Mouse (Mus musculus) CH12F3 (cell line): ENCODE measurements around the gene Tnfsf15.

ENCODE experiments used
- in situ Hi-C: fragments of 300-500 bp; cut with MboI; formaldehyde crosslinking; loops from 2 replicates; pipeline ENCODE4 v1.14.3; 2020; ENCODE audit warnings: low sequenced_read_pairs

The Tnfsf15 gene

DNA sequence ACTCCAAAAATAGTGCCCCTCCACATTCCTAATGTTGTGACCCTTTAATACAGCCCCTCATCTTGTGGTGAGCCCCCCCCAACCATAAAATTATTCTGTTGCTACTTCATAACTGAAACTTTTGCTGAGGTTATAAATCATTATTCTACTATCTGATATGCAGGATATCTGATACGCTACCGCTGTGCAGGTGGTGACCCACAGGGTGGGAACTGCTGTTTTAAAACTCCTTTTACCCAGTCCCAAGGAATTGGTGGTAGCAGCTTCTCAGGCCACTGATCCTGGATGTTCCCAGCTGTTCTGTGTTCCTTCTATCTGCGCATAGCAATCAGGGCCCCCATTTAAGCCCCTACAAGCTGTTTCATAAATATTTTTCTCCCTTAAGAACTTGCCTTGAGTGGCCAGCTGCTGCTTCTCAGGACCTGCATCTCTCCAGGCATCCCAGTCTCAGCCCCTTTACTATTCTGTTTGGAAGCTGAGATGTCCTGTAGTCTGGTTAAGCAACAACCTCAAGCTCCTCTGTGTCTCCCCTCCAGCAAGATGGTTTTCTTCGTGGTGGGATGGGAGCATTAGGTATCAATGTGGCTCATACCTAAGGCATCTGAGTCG is 2.0 kb downstream of the Tnfsf15 start:
- in situ Hi-C loops = no loop called here

DNA sequence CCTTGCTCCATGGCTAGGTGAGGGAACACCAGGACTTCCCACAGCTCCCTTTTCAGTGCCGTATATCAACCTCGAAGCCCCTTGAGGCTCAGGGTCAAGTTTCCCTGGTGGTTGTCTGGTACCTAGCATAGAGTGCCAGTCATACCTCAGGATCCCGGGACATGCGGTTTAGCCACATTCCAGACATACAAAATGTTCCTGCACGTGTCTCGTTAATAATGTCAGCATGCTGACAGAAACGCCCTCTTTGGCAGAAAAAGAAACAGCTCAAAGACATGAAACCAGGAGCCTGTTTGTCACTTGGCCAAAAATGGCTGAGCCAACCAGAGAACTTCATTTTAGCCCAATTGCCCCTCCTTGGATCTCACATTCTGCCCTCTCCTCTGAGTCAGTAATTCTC is 2.8 kb downstream of the Tnfsf15 start:
- in situ Hi-C loops = no loop called here

DNA sequence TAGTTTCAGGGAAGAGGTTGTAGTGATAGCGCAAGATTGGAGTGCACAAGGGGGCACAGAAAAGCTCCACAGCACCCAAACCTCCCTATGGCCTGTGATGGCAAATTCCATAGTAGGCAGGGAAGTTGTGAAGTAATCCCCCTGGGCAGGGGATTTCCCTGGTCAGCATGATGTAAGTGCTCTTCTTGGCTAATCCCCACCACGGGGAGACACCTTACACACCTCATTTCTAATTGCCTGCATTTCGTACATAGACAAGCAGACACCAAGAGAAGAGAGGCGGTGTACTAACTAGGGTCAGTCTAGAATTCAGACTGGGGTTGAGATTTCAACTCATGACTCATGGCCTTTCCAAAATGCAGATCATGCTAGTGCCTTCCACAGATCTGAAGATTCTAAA is 4.2 kb downstream of the Tnfsf15 start:
- in situ Hi-C loops = no loop called here

DNA sequence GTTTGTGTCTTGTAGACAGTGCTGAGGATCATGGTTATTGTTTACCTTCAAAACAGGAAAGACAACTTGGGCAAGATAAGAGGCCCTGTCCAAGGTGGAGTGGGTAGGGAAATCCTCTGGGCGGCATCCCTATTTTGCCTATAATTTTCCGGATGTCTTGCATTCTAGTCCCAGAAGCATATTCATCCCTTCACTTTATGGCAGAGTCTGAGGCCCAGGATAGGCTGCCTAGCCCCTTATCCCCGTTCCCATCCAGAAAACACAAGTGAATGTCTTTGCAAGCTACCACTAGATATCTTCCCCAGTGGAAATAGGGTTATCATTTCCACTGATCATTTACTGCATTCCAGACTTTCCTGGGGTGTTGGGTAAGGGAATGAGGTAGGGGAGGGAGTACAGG is 4.9 kb downstream of the Tnfsf15 start:
- in situ Hi-C loops = no loop called here

DNA sequence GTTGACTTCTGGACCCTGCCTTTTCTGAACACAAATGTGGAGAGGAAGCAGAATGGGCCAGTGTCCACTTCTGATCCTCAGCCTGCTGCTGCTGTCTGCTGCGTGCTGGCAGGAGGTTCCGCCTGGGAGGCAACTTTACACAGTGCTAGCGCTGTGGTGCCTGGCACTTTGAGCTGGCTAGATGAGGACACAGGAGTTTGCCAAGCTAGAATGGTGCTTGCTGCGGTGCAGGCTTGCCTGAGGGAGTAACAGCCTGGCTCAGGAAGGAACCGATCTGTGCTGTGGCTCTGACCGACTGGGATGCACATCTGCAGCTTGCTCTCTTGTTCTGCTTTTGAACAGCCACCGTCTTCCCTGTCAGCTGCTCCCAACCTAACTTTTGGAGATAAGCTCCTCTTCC is 5.4 kb downstream of the Tnfsf15 start:
- in situ Hi-C loops = no loop called here

DNA sequence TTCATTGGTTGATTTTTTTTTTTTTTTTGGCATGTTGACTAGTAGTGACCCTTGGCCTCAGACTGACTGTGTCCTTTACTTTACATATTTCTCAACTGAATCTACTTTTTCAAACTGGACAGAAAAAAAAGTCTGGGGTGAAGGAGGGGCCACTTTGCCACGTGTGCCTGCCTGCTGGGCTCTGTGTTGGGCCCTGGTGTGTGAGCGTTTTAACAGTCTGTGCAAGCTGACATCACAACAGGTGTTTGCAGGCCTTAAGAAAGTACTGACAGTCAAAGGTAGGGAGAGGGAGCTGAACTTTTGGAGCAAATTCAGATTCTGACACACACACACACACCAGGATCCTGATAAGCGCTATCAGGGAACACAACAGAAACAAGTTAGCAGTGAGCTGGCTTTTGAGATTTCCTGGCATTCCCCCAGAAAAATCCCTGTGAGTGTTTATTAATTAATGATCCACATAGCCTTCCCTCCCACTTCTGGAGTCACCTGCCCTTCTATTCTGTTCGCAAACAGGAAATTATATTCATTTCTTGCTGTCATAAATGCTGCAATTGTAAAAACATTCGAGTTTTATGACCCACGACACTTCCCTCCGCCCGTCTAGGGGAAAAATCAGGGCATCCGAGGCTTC is 6.4 kb downstream of the Tnfsf15 start:
- in situ Hi-C loops = no loop called here

DNA sequence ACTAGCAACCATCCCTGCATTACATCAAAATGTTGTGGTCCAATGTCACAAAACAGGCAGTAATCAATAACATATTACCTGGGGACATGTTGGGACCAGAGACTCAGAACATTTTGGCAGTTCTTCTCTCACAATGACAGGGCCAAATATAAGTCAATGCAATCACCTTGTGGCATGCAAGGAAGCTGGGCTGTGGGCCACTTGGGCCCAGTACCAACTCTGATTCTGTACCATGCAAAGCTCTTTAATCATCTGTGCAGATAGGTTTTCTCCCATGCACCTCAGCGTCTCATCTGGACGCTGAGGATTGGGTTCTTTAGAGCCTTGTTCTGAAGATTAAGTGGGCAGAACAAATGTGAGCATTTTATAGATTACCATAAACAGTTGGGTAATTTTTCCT is 13.6 kb downstream of the Tnfsf15 start:
- in situ Hi-C loops = no loop called here

DNA sequence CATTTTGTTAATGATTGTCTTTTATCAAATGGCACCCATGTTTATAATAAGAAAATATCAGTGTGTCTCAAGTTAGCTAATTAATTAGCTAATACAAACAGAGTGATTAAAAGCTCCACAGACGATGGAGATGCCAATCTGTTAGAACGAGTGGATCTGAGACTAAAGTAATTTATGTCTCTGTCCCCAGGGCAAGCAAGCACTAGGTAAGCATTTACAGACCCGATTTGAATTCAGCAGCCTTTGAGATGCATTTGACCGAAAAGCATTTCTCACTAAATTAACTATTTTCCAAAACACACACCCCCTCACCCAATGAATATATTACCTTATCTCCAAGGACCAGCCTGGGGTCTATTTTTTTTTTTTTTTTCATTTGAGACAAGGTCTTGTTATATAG is 18.2 kb downstream of the Tnfsf15 start:
- in situ Hi-C loops = no loop called here

DNA sequence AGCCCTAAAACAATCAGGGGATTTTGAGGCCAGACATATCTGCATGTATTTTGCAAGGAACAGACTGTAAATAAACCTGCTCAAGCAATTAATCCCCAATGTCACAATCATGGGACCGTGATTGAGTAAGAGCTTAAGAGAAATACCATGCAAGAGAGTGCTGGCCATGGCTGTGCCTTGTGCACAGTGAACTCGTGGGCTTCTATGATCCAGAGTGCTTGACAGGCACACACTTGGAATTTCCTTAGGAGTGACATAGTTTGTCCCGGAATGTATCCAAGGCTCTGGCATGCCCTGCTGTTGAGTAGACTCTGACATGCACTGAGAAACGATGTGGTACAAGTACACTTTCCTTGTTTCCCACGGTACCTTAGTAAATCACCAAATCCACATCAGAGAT is 18.9 kb downstream of the Tnfsf15 start:
- in situ Hi-C loops = no loop called here

DNA sequence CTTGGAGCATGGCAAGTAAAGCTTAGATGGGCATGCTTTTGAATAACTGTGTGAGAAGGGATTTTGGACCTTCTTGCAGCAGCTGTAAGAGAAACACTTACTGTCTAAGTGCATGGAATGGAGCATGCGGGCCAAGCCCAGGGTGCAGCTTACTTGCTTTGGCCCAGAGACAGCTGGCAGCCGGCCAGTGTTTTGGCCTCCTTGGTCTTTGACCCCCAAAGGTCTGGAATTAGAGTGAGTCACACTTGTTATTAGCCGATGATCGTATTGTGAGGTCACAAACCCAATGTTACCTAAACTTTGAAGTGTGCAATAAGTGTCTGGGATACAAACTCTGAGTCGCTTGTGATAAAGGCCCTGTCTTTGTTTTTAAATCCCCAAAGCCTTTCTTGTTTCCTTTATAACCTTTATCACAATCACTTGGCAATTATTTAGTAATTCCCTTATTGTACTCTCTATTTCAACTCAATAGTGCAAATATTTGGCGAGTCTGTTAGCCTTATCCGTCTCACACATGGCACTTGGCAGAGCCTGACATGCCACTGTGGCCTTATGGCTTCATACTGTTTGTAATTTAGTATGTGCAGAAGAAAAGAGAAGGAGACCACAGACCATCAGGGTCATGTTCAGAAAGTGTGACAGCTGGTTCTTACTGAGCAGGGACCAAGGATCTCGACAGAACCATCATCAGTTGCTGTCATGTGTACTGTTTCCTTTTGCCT is 26.8 kb downstream of the Tnfsf15 start:
- in situ Hi-C loops = no loop called here

DNA sequence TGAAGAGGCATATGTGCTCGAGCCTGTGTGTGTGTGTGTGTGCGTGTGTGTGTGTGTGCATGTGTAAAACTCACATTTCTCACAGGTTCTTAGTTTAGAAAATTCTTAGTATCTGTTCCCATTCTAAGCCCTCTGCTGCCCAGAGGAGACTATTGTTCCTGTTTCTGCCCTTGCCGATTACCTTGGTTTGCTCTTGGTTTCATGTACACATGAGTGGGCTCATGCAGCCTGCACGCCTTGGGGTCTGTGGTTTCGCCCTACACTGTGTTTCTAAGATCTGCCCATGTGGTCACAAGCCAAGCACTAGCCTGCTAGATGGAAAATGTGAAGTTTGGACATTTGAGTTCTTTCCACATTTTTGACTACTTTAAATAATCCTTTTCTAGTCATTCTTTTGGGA is 33.0 kb downstream of the Tnfsf15 start:
- in situ Hi-C loops = no loop called here

DNA sequence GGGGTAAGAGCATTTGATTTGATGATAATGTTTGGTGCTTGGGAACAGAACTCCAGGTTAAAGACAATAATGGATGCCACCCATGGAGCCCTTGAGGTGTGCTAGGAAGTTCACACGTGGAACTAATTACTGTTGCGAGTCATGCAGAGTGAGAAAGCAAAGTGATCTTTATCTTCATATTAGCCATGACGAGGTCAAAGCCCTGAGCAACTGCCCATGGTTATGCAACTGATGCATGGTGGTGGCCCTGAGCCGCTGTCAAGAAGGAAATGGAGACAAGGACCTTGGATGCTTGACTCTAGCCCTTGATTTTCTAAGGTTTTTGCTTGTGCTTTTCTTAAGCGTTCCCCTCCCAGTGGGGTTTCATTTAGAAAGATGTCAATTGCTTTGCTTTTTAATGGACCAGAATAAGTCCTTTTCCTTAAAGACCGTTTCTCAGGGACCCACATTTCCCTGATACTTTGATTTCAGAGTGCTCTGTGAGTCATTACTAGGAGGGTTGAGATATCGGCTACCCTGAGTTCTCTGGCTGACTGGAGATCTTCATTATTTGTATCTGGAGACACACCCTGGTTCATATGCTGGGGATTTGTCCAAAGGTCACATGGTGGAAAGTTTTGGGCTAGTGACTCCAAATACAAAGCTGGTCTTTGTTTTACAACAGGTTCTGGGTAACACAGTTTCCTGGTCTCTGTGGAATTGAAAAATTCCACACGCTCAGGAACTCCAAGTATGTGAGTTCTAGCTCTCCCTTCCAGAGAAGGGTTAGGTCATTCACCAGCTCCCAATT is 34.3 kb downstream of the Tnfsf15 start:
- in situ Hi-C loops = no loop called here

DNA sequence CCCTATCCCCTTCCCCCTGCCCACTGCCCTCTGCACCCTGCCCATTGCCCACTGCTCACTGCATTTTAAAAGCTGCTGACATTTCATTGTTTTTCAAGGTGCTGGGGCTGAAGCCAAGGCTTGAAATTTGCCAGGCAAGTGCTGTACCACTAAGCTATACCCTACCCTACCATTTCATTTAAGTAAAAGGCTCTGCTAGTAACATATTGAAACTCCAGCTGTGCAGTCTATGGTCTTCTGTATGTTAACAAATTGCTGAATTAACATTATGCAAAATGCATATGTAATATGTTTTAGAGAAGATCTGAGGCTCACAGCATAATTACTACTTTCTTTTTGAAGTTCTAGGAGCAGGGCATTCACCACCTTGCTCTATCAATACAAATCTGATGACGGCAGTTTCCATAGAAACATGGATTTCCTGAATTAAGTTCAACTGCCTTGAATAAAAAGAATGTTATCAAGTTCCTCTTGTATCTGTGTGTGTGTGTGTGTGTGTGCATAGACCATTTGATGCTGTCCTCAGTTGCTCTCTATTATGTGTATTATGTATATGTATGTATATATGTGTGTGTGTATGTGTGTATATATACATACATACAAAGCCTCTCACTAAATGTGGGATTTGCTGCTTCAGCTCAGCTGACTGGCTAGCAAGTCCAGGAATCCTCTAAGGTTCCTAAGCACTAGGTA is 38.5 kb downstream of the Tnfsf15 start:
- in situ Hi-C loops = no loop called here

DNA sequence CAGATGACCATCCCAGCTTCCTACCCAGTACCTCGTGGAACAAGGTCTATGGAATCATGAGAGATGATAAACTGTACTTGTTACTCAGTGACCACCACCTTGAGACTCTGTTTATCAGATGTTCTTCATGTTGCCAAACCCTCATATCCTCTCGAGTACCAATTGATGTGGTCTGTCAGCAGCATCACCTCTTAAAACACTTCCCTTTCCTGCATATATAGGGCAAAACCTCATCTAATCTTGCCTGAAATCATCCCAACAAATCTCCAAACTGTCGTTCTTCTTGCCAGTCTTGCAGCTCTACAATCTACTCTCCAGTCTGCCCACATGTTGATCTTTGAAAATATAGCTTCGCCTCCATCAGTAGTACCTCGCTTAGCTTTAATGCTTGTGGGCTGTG is 40.7 kb downstream of the Tnfsf15 start:
- in situ Hi-C loops = no loop called here

DNA sequence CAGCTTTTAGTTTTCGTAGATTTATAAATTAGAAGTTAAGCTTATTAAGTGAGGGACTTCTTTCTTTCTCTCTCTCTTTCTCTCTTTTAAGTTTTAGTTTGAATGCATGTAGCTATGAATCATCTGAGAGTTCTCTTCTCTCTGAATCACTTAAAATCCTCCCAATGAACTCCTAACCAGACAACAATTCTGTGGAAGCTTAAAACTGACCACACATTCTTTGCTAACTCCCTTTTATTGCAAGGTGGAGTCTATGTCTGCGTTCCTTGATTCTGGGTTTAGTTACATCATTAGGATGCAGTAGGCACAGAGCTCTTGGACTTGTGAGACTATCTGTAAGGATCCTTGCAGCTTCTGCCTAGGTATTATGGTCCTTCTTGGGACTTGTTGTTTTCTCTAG is 41.2 kb downstream of the Tnfsf15 start:
- in situ Hi-C loops = no loop called here

DNA sequence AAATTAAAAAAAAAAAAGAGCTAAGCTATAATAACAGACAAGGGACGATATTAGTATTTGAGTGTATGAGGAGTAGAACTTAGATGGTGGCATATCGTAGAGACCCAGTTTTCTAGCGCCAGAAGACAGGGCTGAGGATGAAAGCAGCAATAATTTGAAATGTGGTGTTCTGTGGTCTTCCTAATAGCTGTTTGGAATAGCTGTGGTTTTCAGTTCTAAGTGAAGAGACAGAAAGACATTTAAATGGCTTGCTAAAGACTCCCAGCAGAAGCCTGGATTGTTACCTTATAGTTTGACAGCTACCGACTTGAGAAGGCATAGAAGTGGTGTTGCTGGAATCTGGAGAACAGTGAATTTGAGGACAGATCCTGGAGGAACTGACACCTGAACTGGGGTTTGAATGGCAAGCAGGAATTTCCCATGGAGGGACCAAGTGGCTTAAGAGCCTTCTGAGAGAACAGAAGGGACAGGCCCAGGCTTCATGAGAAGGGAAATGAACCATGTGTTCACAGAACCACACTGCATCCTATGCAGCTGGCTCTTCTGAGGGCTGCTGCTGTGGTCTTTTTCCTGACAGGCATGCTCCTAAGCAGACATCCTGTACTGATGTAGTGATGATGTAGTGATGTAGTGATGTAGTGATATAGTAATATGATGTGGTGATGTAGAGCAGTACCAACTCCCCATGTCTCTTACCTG is 42.8 kb downstream of the Tnfsf15 start:
- in situ Hi-C loops = no loop called here

DNA sequence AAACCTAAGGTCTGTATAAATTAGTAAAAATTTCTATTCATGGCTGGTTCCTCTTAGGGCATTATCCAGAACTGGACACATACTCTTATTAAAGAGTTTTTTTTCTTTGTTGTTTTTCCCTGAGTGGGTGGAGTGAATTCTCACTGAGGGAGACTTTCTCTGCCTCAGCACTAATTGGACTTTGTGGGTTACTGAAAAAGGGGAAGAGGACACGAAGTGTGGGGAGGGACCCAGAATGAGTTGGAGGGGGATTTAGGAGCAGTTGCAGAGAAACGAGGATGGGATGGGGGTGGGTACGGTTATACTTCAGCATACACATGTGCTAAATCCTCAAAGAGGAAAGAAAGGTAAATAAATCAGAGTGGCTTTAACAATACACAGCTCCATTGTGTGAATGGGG is 45.2 kb downstream of the Tnfsf15 start:
- in situ Hi-C loops = loop anchor here (25.0 kb wide), 1 partner anchor 238 kb away; no protein-coding TSS in a partner anchor

DNA sequence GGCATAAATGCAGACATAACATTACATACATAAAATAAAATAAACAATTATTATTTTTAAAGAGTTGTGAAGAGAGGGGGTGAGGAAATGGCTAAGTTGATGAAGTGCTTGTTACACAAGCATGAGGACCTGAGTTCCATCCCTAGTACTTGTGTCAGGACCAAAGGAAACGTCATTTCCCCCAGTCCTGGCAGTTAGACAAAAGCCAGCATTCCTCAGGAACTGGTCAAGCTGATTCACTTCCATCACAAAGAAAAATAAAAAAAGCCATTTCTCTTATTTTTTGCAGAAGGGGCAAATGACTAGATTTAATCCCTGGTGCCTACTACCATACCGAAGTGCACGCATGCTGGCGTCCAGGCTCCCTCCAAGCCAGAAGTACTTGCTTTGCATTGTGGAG is 48.0 kb downstream of the Tnfsf15 start:
- in situ Hi-C loops = loop anchor here (25.0 kb wide), 1 partner anchor 240 kb away; no protein-coding TSS in a partner anchor

DNA sequence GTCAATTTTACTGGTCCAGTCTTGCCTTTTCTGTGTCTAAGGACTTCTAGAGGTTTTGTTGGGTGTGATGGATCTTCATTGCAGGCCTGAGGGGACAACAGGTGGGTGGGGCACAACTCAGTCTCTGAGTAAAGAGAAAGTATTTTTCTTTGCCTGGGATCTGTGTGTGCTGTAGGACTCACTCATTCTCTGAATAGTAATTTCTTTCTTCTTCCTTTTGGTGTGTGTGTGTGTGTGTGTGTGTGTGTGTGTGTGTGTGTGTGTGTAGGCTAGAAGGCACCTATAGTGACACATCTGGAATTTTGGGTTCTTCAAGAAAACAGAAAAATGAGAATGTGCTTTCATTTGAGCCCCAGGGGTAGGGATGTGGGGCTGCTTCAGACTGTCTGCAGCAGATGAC is 52.6 kb downstream of the Tnfsf15 start:
- in situ Hi-C loops = loop anchor here (25.0 kb wide), 1 partner anchor 245 kb away; no protein-coding TSS in a partner anchor

DNA sequence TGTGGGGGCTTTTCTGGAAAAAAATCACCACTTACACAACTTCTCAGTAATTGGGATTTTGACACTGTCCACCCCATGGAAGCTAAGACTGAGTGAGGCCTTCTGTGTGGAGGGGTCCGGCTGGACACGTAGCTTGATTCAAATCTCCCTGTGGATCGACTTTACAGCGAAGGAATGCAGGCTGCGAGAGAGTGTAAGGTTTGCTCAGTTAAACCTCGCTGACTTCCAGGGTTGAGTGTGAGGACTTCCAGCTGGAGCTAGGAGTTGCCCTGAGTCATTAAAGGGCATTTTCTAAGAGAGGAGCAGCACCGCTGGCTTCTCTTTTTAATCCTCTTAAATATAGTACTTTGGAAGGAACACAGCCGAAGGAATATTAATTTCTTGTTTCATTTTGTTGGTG is 57.5 kb downstream of the Tnfsf15 start:
- in situ Hi-C loops = loop anchor here (10.0 to 25.0 kb wide), 2 partner anchors 157 to 250 kb away; no protein-coding TSS in a partner anchor
